Comparison of ENCODE assay signal across 8 mouse cellular contexts in the genomic region with DNA sequence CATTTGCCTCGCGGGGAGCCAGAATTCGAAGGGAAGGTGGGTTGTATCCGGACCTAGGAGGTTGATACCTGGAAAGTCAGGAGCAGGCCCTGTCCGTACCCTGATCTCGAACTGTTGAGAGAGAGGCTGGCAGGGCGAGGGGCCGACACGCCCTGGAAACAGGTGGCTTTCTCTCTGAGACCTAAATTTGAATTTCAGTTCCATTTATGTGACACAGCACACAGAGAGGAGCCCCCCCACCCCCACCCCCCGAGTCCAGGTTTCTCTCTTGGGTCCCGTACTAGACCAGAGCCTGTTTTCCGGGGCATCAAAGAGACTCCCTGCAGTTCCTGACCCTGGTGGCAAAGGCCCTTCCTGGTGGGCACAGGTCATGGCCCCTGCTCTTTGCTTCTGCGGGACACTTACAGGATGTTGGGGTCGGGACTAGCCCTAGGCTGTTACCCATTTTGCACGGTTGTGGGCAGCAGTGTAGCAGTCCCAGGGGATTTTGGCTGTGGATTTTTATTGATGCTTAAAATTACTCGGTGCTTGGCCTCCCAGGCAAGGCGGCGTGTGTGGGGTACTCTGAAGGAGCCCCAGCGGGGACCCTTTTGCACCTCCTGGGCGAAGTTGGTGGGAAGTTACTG. TPM values are rescaled to one million over a fixed set of nuclear protein-coding genes. Genes with fewer than 3 reads are reported as not detected.
DNase-seq lines count a peak whose midpoint lies in the region; ATAC-seq lines count a peak whose summit lies in the region.

No protein-coding gene starts in this region.

- peak overlapping the region; percentile 100 for H3K4me2 ChIP-seq in neural tube, embryonic 11.5 days (ENCODE audit: low read depth)
- H3K4me2 ChIP-seq in liver, embryonic 12.5 days: peak overlapping the region; percentile 95
- H3K4me2 ChIP-seq in stomach, embryonic 14.5 days (replicated peaks; ENCODE audit: low read depth, low read length): peak overlapping the region; percentile 99

- no peaks in the 10 kb centered on the region for H3K4me1 ChIP-seq in neural tube, embryonic 11.5 days (ENCODE audit: control insufficient read depth, insufficient read depth, low read length)
- peaks cover 23% of the 10 kb centered on the region for H3K4me1 ChIP-seq in forebrain, embryonic 10.5 days
- peaks cover 16% of the 10 kb centered on the region; the same call in 1 of the 2 replicates for H3K4me1 ChIP-seq in liver, embryonic 12.5 days
- H3K4me1 ChIP-seq in stomach, embryonic 14.5 days (ENCODE audit: control insufficient read depth, insufficient read depth, low read length): no peaks in the 10 kb centered on the region

- no peaks in the 10 kb centered on the region for H3K9me3 ChIP-seq in neural tube, embryonic 11.5 days (ENCODE audit: control insufficient read depth, low read length)
- no peaks in the 10 kb centered on the region for H3K9me3 ChIP-seq in forebrain, embryonic 10.5 days
- H3K9me3 ChIP-seq in liver, embryonic 12.5 days (replicated peaks): no peaks in the 10 kb centered on the region
- no peaks in the 10 kb centered on the region for H3K9me3 ChIP-seq in stomach, embryonic 14.5 days (ENCODE audit: control insufficient read depth, low read depth, low read length)

- no peak for ATAC-seq in neural tube, embryonic 11.5 days (ENCODE audit: insufficient read depth, low FRiP score, low TSS enrichment)
- 0 out of 2 replicates have a peak, but pooled peaks have one; percentile 16 for ATAC-seq in liver, embryonic 12.5 days
- no peak for ATAC-seq in stomach, embryonic 14.5 days (ENCODE audit: insufficient number of reproducible peaks, insufficient read depth, low FRiP score, low read depth)

- H3K27me3 ChIP-seq in neural tube, embryonic 11.5 days (ENCODE audit: control insufficient read depth, insufficient read depth, low read length): peaks cover 15% of the 10 kb centered on the region
- peaks cover 37% of the 10 kb centered on the region for H3K27me3 ChIP-seq in forebrain, embryonic 10.5 days (ENCODE audit: poor library complexity, severe bottlenecking)
- H3K27me3 ChIP-seq in liver, embryonic 12.5 days (replicated peaks): peaks cover 38% of the 10 kb centered on the region
- H3K27me3 ChIP-seq in stomach, embryonic 14.5 days (ENCODE audit: control insufficient read depth, insufficient read depth, low read length): 0 out of 2 replicates have a peak, but pooled peaks cover 9% of the 10 kb centered on the region

- H3K36me3 ChIP-seq in neural tube, embryonic 11.5 days (ENCODE audit: control insufficient read depth, insufficient read depth, low read length): no peaks in the 10 kb centered on the region
- no peaks in the 10 kb centered on the region for H3K36me3 ChIP-seq in forebrain, embryonic 10.5 days (replicated peaks)
- no peaks in the 10 kb centered on the region for H3K36me3 ChIP-seq in liver, embryonic 12.5 days
- H3K36me3 ChIP-seq in stomach, embryonic 14.5 days (ENCODE audit: control insufficient read depth, insufficient read depth, low read length): no peaks in the 10 kb centered on the region

- peak overlapping the region; percentile 48 for H3K4me3 ChIP-seq in neural tube, embryonic 11.5 days (ENCODE audit: low read depth, low read length)
- H3K4me3 ChIP-seq in forebrain, embryonic 10.5 days: peak overlapping the region; percentile 78
- H3K4me3 ChIP-seq in liver, embryonic 12.5 days: peak overlapping the region; percentile 66
- peak overlapping the region; percentile 60 for H3K4me3 ChIP-seq in stomach, embryonic 14.5 days (ENCODE audit: low read depth, low read length)

- no peak overlapping the region for H3K9ac ChIP-seq in neural tube, embryonic 11.5 days (ENCODE audit: low read length)
- H3K9ac ChIP-seq in liver, embryonic 12.5 days: peak overlapping the region; percentile 62
- no peak overlapping the region; the same call in 1 of the 2 replicates for H3K9ac ChIP-seq in stomach, embryonic 14.5 days (replicated peaks; ENCODE audit: low read depth, low read length)

- no peak overlapping the region for H3K27ac ChIP-seq in neural tube, embryonic 11.5 days (ENCODE audit: low read depth, low read length)
- H3K27ac ChIP-seq in forebrain, embryonic 10.5 days: no peak overlapping the region
- H3K27ac ChIP-seq in liver, embryonic 12.5 days: no peak overlapping the region
- H3K27ac ChIP-seq in stomach, embryonic 14.5 days (ENCODE audit: low read length): no peak overlapping the region

- no peak for DNase-seq in neural tube, embryonic 11.5 days (ENCODE audit: low spot score)
- DNase-seq in neural tube, embryonic 10.5 days (ENCODE audit: extremely low spot score, low spot score): no peak
- DNase-seq in forebrain, embryonic 10.5 days (ENCODE audit: extremely low spot score, low spot score): no peak
- DNase-seq in retina, embryonic 14.5 days (ENCODE audit: low spot score): no peak
- no peak for DNase-seq in right cerebral cortex, adult 2 months (ENCODE audit: low spot score in 2 of 2)
- no peak for DNase-seq in gastrocnemius, postnatal 4 days (ENCODE audit: low spot score in 2 of 2)

- 6% methylated on average over 20 of the region's 20 CpGs for WGBS in neural tube, embryonic 11.5 days
- WGBS in forebrain, embryonic 10.5 days: 8% methylated on average over 20 of the region's 20 CpGs
- WGBS in liver, embryonic 12.5 days (ENCODE audit: insufficient replicate concordance): 10% methylated on average over 20 of the region's 20 CpGs
- 16% methylated on average over 20 of the region's 20 CpGs for WGBS in stomach, embryonic 14.5 days

RNA-seq across cellular contexts. Expression of a gene that starts 0.9 kb away (rescaled TPM):
- 3.1 and 3.4 TPM in 2 replicates for polyA plus RNA-seq in neural tube, embryonic 11.5 days (2014; fragmentation: Nextera tagmentation; extraction: Ambion mirVana)
- 6.1 and 6.2 TPM in 2 replicates for polyA plus RNA-seq in forebrain, embryonic 10.5 days (2016; fragmentation: Nextera tagmentation; extraction: Ambion mirVana)
- polyA plus RNA-seq in liver, embryonic 12.5 days (2016; fragmentation: Nextera tagmentation; extraction: Ambion mirVana): 11.9 and 13.3 TPM in 2 replicates
- polyA plus RNA-seq in stomach, embryonic 14.5 days (2014; fragmentation: Nextera tagmentation; extraction: Ambion mirVana): 2.6 and 3.1 TPM in 2 replicates
- total RNA-seq in gastrocnemius, postnatal 4 days (2021): 1 to 10 TPM; 2.1 to 2.4 TPM
